ENCODE assay signal across 10 mouse cellular contexts in genomic region chr12:99361752-99362132, GRCm38 (mm10).
A peak's percentile ranks its signal among the peaks of the same experiment; 100 is the strongest.
DNase-seq lines count a peak whose midpoint lies in the region; ATAC-seq and TF ChIP-seq lines count a peak whose summit lies in the region.
"Had no signal": no experiment of that assay in that cellular context is flagged by ENCODE, and none has a peak within 500 bp of the region (broad histone marks: within the 10 kb centered on the region; RNA-seq: fewer than 3 reads in every experiment).

No protein-coding gene starts in this region.

- in situ Hi-C loops in ES-E14 (cut with MboI; ENCODE audit: low sequenced_read_pairs in 2 of 2, unreplicated experiment in 2 of 2) = no loop called here

- H3K27ac ChIP-seq in heart, adult 2 months = peak overlapping the region; percentile 56; the same call in 1 of the 2 replicates
- H3K27ac ChIP-seq in ES-E14 (ENCODE audit: insufficient read depth, low read depth, low read length, poor library complexity, severe bottlenecking) = peak overlapping the region; percentile 22
- peak overlapping the region; percentile 32; the same call in 1 of the 2 replicates for H3K27ac ChIP-seq in forebrain, embryonic 15.5 days (replicated peaks)
- H3K27ac ChIP-seq: macrophage had no signal

- WGBS in heart, adult 2 months = 53% methylated on average over 5 of the region's 5 CpGs
- WGBS in forebrain, embryonic 15.5 days = 76% methylated on average over 5 of the region's 5 CpGs

- no peak for TF ChIP-seq CTCF in heart, adult 2 months (IDR thresholded peaks at IDR 0.05)

- ATAC-seq in forebrain, embryonic 15.5 days (replicated peaks) = no peak
- no peak for ATAC-seq in monocyte, adult 5-6 weeks (replicated peaks; ENCODE audit: insufficient number of reproducible peaks, low FRiP score, low TSS enrichment, poor library complexity, severe bottlenecking)

- no peak for TF ChIP-seq POLR2A in heart, adult 2 months (IDR thresholded peaks at IDR 0.05; ENCODE audit: insufficient read depth, low read depth, low read length)

- H3K79me2 ChIP-seq in heart, adult 2 months (replicated peaks; ENCODE audit: control insufficient read depth, insufficient read depth, low read length) = peaks cover 10% of the 10 kb centered on the region

- H3K9ac ChIP-seq in heart, adult 2 months (ENCODE audit: low read depth, low read length) = no peak overlapping the region
- H3K9ac ChIP-seq in ES-E14 (ENCODE audit: insufficient read depth, low read depth, low read length, poor library complexity, severe bottlenecking) = no peak overlapping the region
- no peak overlapping the region for H3K9ac ChIP-seq in forebrain, embryonic 15.5 days (replicated peaks)
- H3K9ac ChIP-seq: limb, embryonic 13.5 days had no signal

- H3K27me3 ChIP-seq in heart, adult 2 months (ENCODE audit: control insufficient read depth, insufficient read depth, low read length) = no peaks in the 10 kb centered on the region
- H3K27me3 ChIP-seq in forebrain, embryonic 15.5 days = no peaks in the 10 kb centered on the region
- H3K27me3 ChIP-seq: limb, embryonic 13.5 days had no signal

- no peak for TF ChIP-seq EP300 in heart, adult 2 months (IDR thresholded peaks at IDR 0.05; ENCODE audit: insufficient read depth, low read depth, low read length)

- intact Hi-C loops in heart, adult 2 months (cut with DNase I) = no loop called here
- intact Hi-C loops in heart, postnatal 36 days (cut with DNase I) = no loop called here

- no peak for DNase-seq in heart, adult 2 months
- no peak for DNase-seq in heart, postnatal 36 days
- DNase-seq in kidney, adult 9 months = peak; percentile 50
- DNase-seq in kidney, postnatal 14 days = no peak
- DNase-seq in ES-E14 (ENCODE audit: low read depth, low spot score) = no peak
- DNase-seq in urinary bladder, adult 2 months (ENCODE audit: low spot score) = no peak

- H3K9me3 ChIP-seq in ES-E14 (ENCODE audit: control insufficient read depth, insufficient read depth, low read depth, low read length) = no peaks in the 10 kb centered on the region
- H3K9me3 ChIP-seq in forebrain, embryonic 15.5 days = no peaks in the 10 kb centered on the region
- H3K9me3 ChIP-seq: limb, embryonic 13.5 days had no signal

- H3K4me1 ChIP-seq in heart, adult 2 months (ENCODE audit: control insufficient read depth, insufficient read depth, low read length) = peaks cover 32% of the 10 kb centered on the region
- peaks cover 11 to 55% of the 10 kb centered on the region in 2 experiments; a peak in 3 of 4 replicates for H3K4me1 ChIP-seq in ES-E14 (ENCODE audit: control insufficient read depth in 2 of 2, insufficient read depth in 2 of 2, low read length in 2 of 2, poor library complexity in 1 of 2)
- H3K4me1 ChIP-seq in forebrain, embryonic 15.5 days = peaks cover 33% of the 10 kb centered on the region

- no peak overlapping the region for H3K4me2 ChIP-seq in forebrain, embryonic 15.5 days (replicated peaks)
- H3K4me2 ChIP-seq: limb, embryonic 13.5 days had no signal

- H3K4me3 ChIP-seq in heart, adult 2 months = no peak overlapping the region
- no peak overlapping the region for H3K4me3 ChIP-seq in ES-E14 (ENCODE audit: insufficient read depth in 1 of 2, low read depth in 1 of 2, low read length in 2 of 2, poor library complexity in 1 of 2, severe bottlenecking in 1 of 2)
- no peak overlapping the region for H3K4me3 ChIP-seq in forebrain, embryonic 15.5 days
- H3K4me3 ChIP-seq: limb, embryonic 13.5 days had no signal

- peaks cover 3% of the 10 kb centered on the region; the same call in 1 of the 2 replicates for H3K36me3 ChIP-seq in heart, adult 2 months (ENCODE audit: control insufficient read depth, insufficient read depth, low read length)
- H3K36me3 ChIP-seq in ES-E14 (ENCODE audit: control insufficient read depth, insufficient read depth, low read length, poor library complexity, severe bottlenecking) = no peaks in the 10 kb centered on the region
- no peaks in the 10 kb centered on the region for H3K36me3 ChIP-seq in forebrain, embryonic 15.5 days
- H3K36me3 ChIP-seq: limb, embryonic 13.5 days had no signal

TF ChIP-seq in ES-E14, 5 proteins besides CTCF, POLR2A, EP300 and RAD21:
- TF ChIP-seq MAFK (IDR thresholded peaks at IDR 0.05; ENCODE audit: insufficient read depth, low read depth, low read length) (no peak), HCFC1 (IDR thresholded peaks at IDR 0.05; ENCODE audit: borderline replicate concordance, insufficient read depth, low read length) (no peak), ZNF384 (IDR thresholded peaks at IDR 0.05; ENCODE audit: low read depth, low read length) (no peak), ZC3H11A (IDR thresholded peaks at IDR 0.05; ENCODE audit: borderline replicate concordance, low read depth, low read length) (no peak), CHD2 (IDR thresholded peaks at IDR 0.05; ENCODE audit: low read depth, low read length) (no peak)
